Mouse (Mus musculus): Measurements from ENCODE around the gene Kif26b. TPM values are rescaled to one million over a fixed set of nuclear protein-coding genes. Genes with fewer than 3 reads are reported as not detected.

Kif26b gene
- polyA plus RNA-seq, 1 experiment: 0.16 TPM

DNA sequence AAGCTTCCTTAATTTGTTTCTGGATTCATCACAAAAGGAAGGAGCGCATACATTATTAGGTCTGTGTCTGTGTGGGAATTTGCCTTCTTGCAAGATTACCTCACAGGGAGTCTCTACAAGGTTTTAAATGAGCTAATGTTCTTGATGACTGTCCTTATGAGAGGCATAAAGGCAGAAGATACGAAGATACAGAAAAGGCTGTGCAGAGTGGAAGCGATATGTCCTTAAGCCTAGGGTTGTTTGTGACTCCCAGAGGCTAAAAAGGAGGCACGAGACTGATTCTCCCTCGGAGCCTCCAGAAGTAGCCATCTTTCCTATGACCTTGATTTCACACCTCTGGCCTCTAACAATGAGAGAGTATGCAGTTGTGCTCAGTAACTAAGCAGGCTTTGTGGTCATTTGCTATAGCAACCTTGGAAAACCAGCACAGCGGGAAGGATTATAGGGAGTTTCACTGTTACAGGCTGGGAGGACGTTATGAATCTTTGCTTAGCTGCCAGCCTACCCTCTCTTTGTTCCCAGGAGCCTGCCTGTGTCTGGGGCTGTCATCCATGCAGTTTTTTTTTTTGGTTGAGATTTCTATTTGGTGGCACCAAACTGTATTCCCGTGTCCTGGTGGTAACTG lies 80.3 kb downstream of the Kif26b start:
- no peak for TF ChIP-seq CTCF (IDR thresholded peaks at IDR 0.05; ENCODE audit: borderline replicate concordance, control insufficient read depth, extremely low read depth, insufficient read depth, low read length, poor library complexity)
- TF ChIP-seq POLR2A (IDR thresholded peaks at IDR 0.05; ENCODE audit: control insufficient read depth, extremely low read depth, insufficient read depth, low read length, poor library complexity): no peak
- 89% methylated on average over 8 of the region's 8 CpGs for WGBS
- DNase-seq: no peak
- Histone ChIP-seq H3K27ac (ENCODE audit: control insufficient read depth, insufficient read depth, low read length) (no peak overlapping the region), H3K36me3 (ENCODE audit: control insufficient read depth, insufficient read depth, low read length) (no peaks in the 10 kb centered on the region), H3K4me3 (ENCODE audit: control insufficient read depth, insufficient read depth, low read length) (no peak overlapping the region), H3K4me1 (replicated peaks; ENCODE audit: control insufficient read depth, insufficient read depth, low read length) (no peaks in the 10 kb centered on the region), H3K27me3 (ENCODE audit: control insufficient read depth, insufficient read depth, low read length) (no peaks in the 10 kb centered on the region)

DNA sequence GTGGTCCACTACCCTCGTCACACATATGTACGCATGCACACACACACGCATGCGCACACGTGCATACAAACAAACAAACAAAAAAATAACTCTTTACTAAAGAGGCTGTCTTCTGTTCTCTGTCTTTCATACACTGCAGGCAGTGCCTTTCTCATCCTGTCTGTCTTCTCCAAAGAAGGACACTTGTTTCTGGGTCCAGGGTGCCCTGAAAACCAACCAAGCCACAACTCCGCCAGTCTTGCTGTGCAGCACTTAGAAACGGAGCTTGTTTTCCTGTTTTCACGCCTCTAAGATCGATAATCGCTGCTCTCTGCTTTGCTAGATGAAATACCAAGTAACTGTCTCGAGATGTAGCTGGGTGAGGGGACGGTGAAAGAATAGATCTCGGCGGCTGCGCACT lies 82.6 kb downstream of the Kif26b start:
- no peak overlapping the region for H3K4me3 ChIP-seq (ENCODE audit: control insufficient read depth, insufficient read depth, low read length)
- no peak for TF ChIP-seq CTCF (IDR thresholded peaks at IDR 0.05; ENCODE audit: borderline replicate concordance, control insufficient read depth, extremely low read depth, insufficient read depth, low read length, poor library complexity)
- TF ChIP-seq POLR2A (IDR thresholded peaks at IDR 0.05; ENCODE audit: control insufficient read depth, extremely low read depth, insufficient read depth, low read length, poor library complexity): no peak
- no peaks in the 10 kb centered on the region for H3K4me1 ChIP-seq (replicated peaks; ENCODE audit: control insufficient read depth, insufficient read depth, low read length)
- H3K27me3 ChIP-seq (ENCODE audit: control insufficient read depth, insufficient read depth, low read length): no peaks in the 10 kb centered on the region
- no peak overlapping the region for H3K27ac ChIP-seq (ENCODE audit: control insufficient read depth, insufficient read depth, low read length)
- DNase-seq: no peak
- no peaks in the 10 kb centered on the region for H3K36me3 ChIP-seq (ENCODE audit: control insufficient read depth, insufficient read depth, low read length)
- 90% methylated on average over 15 of the region's 15 CpGs for WGBS

DNA sequence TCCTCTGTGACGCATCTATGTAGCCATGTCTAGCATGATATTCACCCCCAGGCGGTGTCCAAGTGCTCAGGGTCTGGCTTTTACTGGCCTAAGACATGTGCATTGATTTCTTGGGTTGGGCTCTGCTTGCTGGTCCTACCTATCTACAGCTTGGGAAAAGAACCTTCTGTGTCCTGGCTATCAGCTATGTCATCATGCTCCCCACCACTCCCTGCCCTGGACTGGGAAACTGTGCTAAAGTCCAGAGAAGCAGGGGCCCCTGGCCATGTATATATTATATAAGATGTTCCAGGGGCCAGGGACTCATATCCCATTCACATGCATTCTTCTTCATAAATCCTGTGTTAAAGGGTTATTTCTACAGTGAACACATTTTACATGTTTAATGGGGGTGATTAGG lies 92.4 kb downstream of the Kif26b start:
- Histone ChIP-seq H3K4me3 (ENCODE audit: control insufficient read depth, insufficient read depth, low read length) (no peak overlapping the region), H3K36me3 (ENCODE audit: control insufficient read depth, insufficient read depth, low read length) (no peaks in the 10 kb centered on the region), H3K27me3 (ENCODE audit: control insufficient read depth, insufficient read depth, low read length) (no peaks in the 10 kb centered on the region), H3K27ac (ENCODE audit: control insufficient read depth, insufficient read depth, low read length) (no peak overlapping the region), H3K4me1 (replicated peaks; ENCODE audit: control insufficient read depth, insufficient read depth, low read length) (no peaks in the 10 kb centered on the region)
- TF ChIP-seq POLR2A (IDR thresholded peaks at IDR 0.05; ENCODE audit: control insufficient read depth, extremely low read depth, insufficient read depth, low read length, poor library complexity) (no peak), CTCF (IDR thresholded peaks at IDR 0.05; ENCODE audit: borderline replicate concordance, control insufficient read depth, extremely low read depth, insufficient read depth, low read length, poor library complexity) (no peak)
- 97% methylated on average over 2 of the region's 2 CpGs for WGBS
- no peak for DNase-seq

DNA sequence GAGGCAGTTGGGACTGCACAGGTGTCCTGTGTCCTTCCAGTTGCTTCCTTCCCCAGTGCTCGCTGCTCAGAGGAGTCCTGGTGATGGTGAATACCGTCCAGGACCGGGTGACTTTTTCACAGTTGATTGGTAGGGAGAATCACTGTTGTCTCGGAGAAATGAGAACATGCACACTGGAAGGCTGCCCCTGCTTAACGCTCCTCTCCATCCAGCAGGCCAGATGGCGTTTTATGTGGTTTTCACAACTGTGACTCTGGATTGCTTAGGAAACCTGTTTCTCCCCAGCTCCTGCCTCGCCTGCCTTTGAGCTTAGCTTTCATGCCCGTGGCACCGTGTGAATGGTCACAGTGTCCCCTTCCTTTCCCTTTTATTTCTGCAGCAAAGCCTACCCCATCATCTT lies 95.0 kb downstream of the Kif26b start:
- Histone ChIP-seq H3K27me3 (ENCODE audit: control insufficient read depth, insufficient read depth, low read length) (no peaks in the 10 kb centered on the region), H3K4me3 (ENCODE audit: control insufficient read depth, insufficient read depth, low read length) (no peak overlapping the region), H3K27ac (ENCODE audit: control insufficient read depth, insufficient read depth, low read length) (no peak overlapping the region), H3K4me1 (replicated peaks; ENCODE audit: control insufficient read depth, insufficient read depth, low read length) (no peaks in the 10 kb centered on the region), H3K36me3 (ENCODE audit: control insufficient read depth, insufficient read depth, low read length) (no peaks in the 10 kb centered on the region)
- TF ChIP-seq POLR2A (IDR thresholded peaks at IDR 0.05; ENCODE audit: control insufficient read depth, extremely low read depth, insufficient read depth, low read length, poor library complexity) (no peak), CTCF (IDR thresholded peaks at IDR 0.05; ENCODE audit: borderline replicate concordance, control insufficient read depth, extremely low read depth, insufficient read depth, low read length, poor library complexity) (no peak)
- no peak for DNase-seq
- 66% methylated on average over 9 of the region's 9 CpGs for WGBS

DNA sequence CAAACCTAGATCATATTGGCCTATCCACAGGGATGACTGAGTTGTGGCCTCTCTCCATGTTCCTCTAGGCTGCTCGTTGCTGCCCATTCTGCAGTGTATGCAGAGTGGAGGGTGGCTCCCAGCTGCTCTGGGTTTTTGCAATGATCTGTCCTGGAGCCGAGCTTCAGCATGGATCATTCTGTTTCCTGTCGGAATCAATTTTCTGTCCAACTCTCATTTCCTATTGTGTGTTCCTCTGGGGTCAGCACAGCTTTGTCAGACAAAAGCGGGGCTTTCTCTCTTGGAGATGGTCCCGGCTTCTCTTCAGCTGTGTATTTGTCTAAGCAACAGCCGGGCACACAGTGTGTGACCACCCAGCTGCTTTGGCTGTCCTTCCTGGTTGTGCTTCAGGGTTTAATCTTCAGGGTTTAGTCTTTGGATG lies 98.0 kb downstream of the Kif26b start:
- Histone ChIP-seq H3K4me1 (replicated peaks; ENCODE audit: control insufficient read depth, insufficient read depth, low read length) (no peaks in the 10 kb centered on the region), H3K36me3 (ENCODE audit: control insufficient read depth, insufficient read depth, low read length) (no peaks in the 10 kb centered on the region), H3K27ac (ENCODE audit: control insufficient read depth, insufficient read depth, low read length) (no peak overlapping the region), H3K27me3 (ENCODE audit: control insufficient read depth, insufficient read depth, low read length) (no peaks in the 10 kb centered on the region), H3K4me3 (ENCODE audit: control insufficient read depth, insufficient read depth, low read length) (no peak overlapping the region)
- TF ChIP-seq CTCF (IDR thresholded peaks at IDR 0.05; ENCODE audit: borderline replicate concordance, control insufficient read depth, extremely low read depth, insufficient read depth, low read length, poor library complexity) (no peak), POLR2A (IDR thresholded peaks at IDR 0.05; ENCODE audit: control insufficient read depth, extremely low read depth, insufficient read depth, low read length, poor library complexity) (no peak)
- WGBS: 81% methylated on average over 6 of the region's 6 CpGs
- DNase-seq: no peak

DNA sequence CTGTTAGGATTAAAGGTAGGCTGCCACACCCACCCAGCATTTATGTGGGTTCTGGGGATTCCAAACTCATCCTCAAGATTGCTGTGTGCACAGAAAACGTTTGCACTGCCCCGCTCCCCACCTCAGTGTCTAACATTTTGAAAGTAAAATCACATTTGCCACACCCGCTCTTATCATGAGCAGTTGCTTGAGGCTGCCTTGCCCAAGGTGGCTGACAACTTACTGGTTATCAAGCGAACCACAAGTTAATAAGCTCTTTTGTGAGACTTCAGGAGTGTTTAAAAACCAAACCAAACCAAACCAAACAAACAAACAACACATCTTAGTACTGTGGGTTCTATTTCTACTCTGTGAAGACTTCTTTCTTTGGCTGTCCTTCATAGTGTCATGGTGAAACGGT lies 101.1 kb downstream of the Kif26b start:
- Histone ChIP-seq H3K4me3 (ENCODE audit: control insufficient read depth, insufficient read depth, low read length) (no peak overlapping the region), H3K27me3 (ENCODE audit: control insufficient read depth, insufficient read depth, low read length) (no peaks in the 10 kb centered on the region), H3K4me1 (replicated peaks; ENCODE audit: control insufficient read depth, insufficient read depth, low read length) (no peaks in the 10 kb centered on the region), H3K36me3 (ENCODE audit: control insufficient read depth, insufficient read depth, low read length) (no peaks in the 10 kb centered on the region), H3K27ac (ENCODE audit: control insufficient read depth, insufficient read depth, low read length) (no peak overlapping the region)
- 82% methylated on average over 5 of the region's 5 CpGs for WGBS
- no peak for DNase-seq
- no peak for TF ChIP-seq POLR2A (IDR thresholded peaks at IDR 0.05; ENCODE audit: control insufficient read depth, extremely low read depth, insufficient read depth, low read length, poor library complexity)
- no peak for TF ChIP-seq CTCF (IDR thresholded peaks at IDR 0.05; ENCODE audit: borderline replicate concordance, control insufficient read depth, extremely low read depth, insufficient read depth, low read length, poor library complexity)

DNA sequence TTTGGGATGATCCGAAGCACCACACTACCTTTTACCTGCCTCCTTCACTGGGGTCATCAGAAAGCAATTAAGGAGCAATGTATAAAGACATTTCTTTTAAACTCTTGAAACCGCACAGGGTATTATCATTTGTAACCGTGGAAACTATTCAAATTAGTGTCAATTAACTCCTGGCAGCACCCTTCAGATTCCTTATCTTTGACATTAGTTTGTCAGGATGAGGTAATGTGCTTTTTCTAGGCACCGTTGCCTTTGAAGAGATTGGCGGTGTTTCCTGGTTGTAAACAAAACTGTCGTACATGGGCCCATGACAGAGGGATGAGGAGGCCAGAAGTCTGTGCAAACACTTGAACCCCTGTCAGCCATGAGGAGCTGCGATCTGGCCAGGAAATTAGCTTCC lies 102.9 kb downstream of the Kif26b start:
- Histone ChIP-seq H3K4me1 (replicated peaks; ENCODE audit: control insufficient read depth, insufficient read depth, low read length) (no peaks in the 10 kb centered on the region), H3K27ac (ENCODE audit: control insufficient read depth, insufficient read depth, low read length) (no peak overlapping the region), H3K4me3 (ENCODE audit: control insufficient read depth, insufficient read depth, low read length) (no peak overlapping the region), H3K27me3 (ENCODE audit: control insufficient read depth, insufficient read depth, low read length) (no peaks in the 10 kb centered on the region), H3K36me3 (ENCODE audit: control insufficient read depth, insufficient read depth, low read length) (no peaks in the 10 kb centered on the region)
- WGBS: 76% methylated on average over 7 of the region's 7 CpGs
- DNase-seq: no peak
- TF ChIP-seq POLR2A (IDR thresholded peaks at IDR 0.05; ENCODE audit: control insufficient read depth, extremely low read depth, insufficient read depth, low read length, poor library complexity): no peak
- TF ChIP-seq CTCF (IDR thresholded peaks at IDR 0.05; ENCODE audit: borderline replicate concordance, control insufficient read depth, extremely low read depth, insufficient read depth, low read length, poor library complexity): no peak
